Mouse (Mus musculus) olfactory bulb, adult 2 months (tissue): Measurements from ENCODE around the gene Anapc16. TPM values are rescaled to one million over a fixed set of nuclear protein-coding genes. Genes with fewer than 3 reads are reported as not detected.
A peak's percentile ranks its signal among the peaks of the same experiment; 100 is the strongest.

ENCODE experiments used
- H3K27ac ChIP-seq: fragments of 200-500 bp; 2 replicates; pipeline ENCODE4 v1.5.1; 2012; ENCODE audit warnings: low read depth, low read length; ENCODE audit not compliant: insufficient read depth
- H3K4me1 ChIP-seq: fragments of 200-500 bp; 2 replicates; pipeline ENCODE4 v1.6.1; 2012; ENCODE audit warnings: low read length; ENCODE audit not compliant: control insufficient read depth, insufficient read depth
- H3K4me3 ChIP-seq: fragments of 200-500 bp; 2 replicates; pipeline ENCODE4 v1.5.1; 2012; ENCODE audit warnings: mild to moderate bottlenecking, low read depth, low read length, moderate library complexity; ENCODE audit not compliant: insufficient read depth
- CTCF ChIP-seq: fragments of 200-500 bp; IDR thresholded peaks from 2 replicates; pipeline ENCODE4 v1.5.1; 2012; ENCODE audit warnings: low read depth, mild to moderate bottlenecking, low read length, moderate library complexity; ENCODE audit not compliant: insufficient read depth
- POLR2A ChIP-seq: fragments of 200-500 bp; IDR thresholded peaks from 2 replicates; pipeline ENCODE4 v1.6.1; 2012; ENCODE audit warnings: mild to moderate bottlenecking, low read depth, low read length, moderate library complexity; ENCODE audit not compliant: insufficient read depth
- WGBS: fragments of 180-500 bp; shearing (Covaris S2); methylation state at CpG from one replicate; pipeline ENCODE4 v1.1.7; 2018; 5-methylcytosine and 5-hydroxymethylcytosine counted together
- polyA plus RNA-seq: library from polyadenylated mRNA; stranded (reverse); fragments of >200 nt; gene quantifications from 2 replicates; pipeline ENCODE4 v1.2.4, GENCODE M21; 2012; ENCODE audit warnings: low replicate concordance; ENCODE audit not compliant: missing spikeins, insufficient read depth, insufficient read length

The Anapc16 gene
- polyA plus RNA-seq, 1 experiment: not detected

DNA sequence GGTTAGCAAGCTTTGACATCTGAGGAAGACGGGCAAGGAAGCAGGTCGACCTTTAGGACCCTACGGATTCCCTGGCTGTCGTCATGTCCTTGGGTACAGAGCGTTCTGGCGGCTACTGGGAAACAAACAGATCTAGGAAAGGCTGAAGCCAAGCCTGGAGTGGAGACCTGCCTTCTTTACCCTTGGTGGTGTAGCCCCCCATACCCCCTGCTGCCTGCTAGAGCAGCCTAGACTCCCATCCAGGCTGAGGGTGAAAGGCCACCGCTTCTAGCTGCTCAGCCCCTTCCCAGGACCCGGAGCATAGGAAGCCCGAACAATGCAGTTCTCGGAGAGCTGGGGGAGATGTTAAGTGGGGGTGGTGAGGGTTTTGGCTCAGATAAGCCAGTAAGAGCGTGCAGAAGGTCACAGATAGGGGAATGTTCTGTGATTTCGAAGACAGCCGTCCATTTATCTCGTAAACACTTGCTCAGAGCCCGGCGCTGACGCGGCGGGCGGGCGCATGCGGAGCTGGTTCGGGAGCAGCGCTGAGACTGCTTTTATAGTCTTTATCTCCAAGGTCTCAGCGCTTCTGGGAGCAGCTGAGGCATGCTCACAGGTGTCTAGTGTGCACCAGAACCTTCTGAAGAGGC, 33.0 kb downstream of the Anapc16 start:
- H3K27ac ChIP-seq: peak overlapping the region; percentile 98
- TF ChIP-seq CTCF: no peak
- TF ChIP-seq POLR2A: peak; percentile 69
- H3K4me3 ChIP-seq: peak overlapping the region; percentile 57
- under 1% methylated on average over 25 of the region's 25 CpGs for WGBS
- peaks cover 36% of the 10 kb centered on the region for H3K4me1 ChIP-seq

DNA sequence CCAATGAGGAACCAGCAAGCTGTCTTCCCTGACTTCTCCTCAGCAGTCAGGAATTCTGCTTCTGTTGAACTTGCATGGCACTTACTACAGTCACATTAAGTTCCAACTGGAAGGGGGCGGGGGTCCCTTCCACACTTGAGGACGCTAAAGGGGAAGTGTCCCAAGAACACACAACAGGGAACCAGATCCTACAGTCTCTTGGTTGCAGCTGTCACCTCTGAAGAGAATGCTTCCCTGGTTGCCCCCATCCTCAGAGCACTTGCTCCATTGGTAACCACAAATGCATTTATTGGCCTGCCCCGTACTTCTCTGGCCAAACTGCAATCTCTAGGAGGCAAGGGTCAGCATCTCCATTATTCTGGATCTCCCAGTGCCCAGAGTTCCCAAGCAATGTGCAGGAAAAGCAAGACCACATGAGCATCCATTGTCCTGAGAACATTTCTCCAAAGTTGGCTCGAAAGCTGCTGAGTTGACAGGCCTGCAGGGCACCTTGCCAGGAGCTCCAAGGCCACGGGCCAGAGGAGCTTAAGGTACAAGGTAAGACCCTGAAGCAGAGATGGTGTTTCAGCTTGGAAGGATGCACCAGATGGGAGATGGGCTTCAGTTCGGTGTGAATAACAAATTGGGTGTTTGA, 35.5 kb downstream of the Anapc16 start:
- no peak for TF ChIP-seq POLR2A
- TF ChIP-seq CTCF: no peak
- Histone ChIP-seq H3K4me3 (no peak overlapping the region), H3K4me1 (peaks cover 26% of the 10 kb centered on the region), H3K27ac (no peak overlapping the region)
- 64% methylated on average over 6 of the region's 6 CpGs for WGBS

DNA sequence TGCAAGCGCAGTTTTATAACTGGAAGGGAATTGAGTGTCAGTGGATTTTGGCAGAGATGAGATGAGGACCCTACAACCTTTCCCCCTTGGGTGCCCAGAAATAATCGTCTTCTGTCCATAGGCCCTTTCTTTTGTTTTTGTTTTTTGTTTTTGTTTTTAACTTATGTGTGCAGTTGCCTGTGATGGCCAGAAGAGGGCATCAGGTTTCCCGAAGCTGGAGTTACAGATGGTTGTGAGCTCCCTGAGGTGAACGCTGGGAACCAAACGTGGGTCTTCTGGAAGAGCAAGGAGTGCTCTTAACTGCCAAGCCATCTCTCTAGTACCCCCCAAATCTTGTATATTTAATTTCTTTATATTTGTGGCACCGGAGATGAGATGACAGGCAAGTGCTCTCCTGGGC, 36.2 kb downstream of the Anapc16 start:
- no peak overlapping the region for H3K27ac ChIP-seq
- WGBS: 95% methylated on average over 6 of the region's 6 CpGs

DNA sequence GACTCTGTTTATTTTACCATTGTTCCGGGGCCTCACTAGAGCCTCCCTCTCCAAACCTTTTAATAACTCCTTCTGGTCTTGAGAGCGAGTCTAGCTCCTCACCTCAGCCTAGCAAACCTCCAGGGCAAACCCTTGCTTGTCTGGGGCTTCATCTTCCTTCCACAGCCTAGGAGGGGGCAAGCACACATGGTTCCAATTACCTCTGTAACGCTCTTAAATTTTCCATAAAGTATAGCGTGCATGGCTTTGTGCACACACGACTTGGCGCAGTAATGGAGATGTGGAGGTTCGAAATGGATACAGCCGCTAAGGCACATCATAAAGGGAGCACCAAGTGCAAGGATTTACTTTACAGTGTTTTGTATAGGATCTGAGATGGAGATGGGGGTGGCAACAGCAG, 37.1 kb downstream of the Anapc16 start:
- peaks cover 23% of the 10 kb centered on the region for H3K4me1 ChIP-seq
- 80% methylated on average over 8 of the region's 8 CpGs for WGBS

More for the DNA sequence above, 36.2 kb downstream of the Anapc16 start:
- H3K4me1 ChIP-seq: peaks cover 25% of the 10 kb centered on the region
- H3K4me3 ChIP-seq: no peak overlapping the region
- TF ChIP-seq POLR2A: no peak
- no peak for TF ChIP-seq CTCF

DNA sequence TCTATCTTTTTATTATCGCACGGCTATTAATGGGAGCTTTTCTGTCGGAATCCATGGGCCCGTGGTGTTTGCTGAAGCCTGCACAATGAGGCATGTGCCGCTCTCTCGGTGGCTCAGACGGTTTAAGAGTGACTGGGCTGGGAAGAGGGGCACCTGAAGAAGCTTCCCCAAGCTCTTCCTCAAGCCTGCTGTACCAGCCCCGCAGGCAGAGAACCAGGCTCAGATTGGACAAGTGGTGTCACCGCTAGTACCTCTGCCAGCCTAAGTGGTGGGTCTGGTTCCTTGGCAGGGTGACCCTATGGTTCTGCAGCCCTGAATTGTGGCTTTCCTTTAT, 37.6 kb downstream of the Anapc16 start:
- peak overlapping the region; percentile 27; the same call in 1 of the 2 replicates for H3K27ac ChIP-seq
- TF ChIP-seq CTCF: no peak

More for the DNA sequence above, 37.1 kb downstream of the Anapc16 start:
- peak overlapping the region; percentile 27; the same call in 1 of the 2 replicates for H3K27ac ChIP-seq
- TF ChIP-seq CTCF: no peak
- H3K4me3 ChIP-seq: no peak overlapping the region

DNA sequence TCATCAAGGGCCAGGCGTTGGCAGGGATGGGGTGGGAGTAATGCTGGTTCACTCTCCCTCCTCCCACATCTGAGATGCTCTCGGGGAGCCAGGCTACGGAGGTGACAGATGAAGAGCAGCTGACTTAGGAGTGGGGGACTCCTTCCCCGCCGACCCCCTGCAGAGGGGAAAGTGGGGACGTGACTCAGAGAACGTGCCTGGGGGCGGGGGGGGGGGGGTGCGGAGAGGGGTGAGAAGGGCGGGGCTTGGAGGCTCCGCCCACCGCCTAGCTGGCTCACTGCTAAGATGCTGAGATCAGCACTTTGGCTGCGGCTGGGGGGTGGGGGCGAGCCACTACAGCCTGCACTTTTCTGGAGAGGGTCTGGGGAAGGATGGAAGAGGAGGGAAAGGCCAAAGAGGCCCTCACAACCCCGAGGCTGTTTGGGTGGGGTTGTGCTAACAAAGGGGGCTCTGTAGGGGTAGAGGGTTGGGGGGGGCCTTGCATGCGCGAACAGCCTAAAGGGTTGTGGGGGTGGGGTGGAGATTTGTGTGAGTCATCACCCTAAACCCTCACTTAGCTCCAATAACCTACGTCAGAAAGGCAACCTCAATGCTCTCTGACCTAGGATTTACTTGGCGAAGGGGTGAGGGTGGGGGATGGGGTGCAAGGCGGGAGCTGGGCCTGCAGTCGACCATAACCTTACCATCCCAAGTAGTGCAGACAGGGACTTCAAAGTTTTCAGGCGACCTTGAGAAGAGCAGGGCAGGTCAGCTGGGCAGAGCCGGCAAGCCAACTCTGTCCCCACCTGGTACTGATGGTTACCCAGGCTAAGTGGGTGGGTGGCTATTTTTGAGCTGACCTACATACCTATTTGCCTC, 38.2 kb downstream of the Anapc16 start:
- TF ChIP-seq CTCF (no peak), POLR2A (no peak)
- Histone ChIP-seq H3K27ac (0 out of 2 replicates have a peak overlapping the region, but pooled peaks have one; percentile 27), H3K4me3 (no peak overlapping the region), H3K4me1 (peaks cover 16% of the 10 kb centered on the region)
- WGBS: 8% methylated on average over 23 of the region's 23 CpGs

More for the DNA sequence above, 37.6 kb downstream of the Anapc16 start:
- WGBS: 36% methylated on average over 9 of the region's 9 CpGs
- no peak overlapping the region for H3K4me3 ChIP-seq
- H3K4me1 ChIP-seq: peaks cover 18% of the 10 kb centered on the region

DNA sequence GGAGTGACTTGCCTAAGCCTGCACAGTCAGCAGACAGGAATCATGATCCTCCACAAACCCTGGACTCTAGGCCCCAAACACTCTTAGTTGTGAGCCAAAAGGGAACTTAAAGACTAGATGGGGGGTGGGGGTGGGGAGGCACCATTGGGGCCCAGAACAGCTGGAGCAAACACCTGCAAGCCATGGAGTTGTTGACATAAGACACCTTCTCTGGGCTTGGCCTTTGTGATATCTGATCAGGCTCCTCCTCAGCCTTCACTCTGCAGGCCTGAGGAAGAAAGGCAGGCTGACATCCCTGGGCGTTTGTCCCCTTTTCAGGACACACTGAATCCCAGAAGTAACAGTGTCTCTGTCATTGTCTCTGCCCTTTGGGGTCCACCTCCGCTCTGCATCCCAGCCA, 39.3 kb downstream of the Anapc16 start:
- H3K4me3 ChIP-seq: no peak overlapping the region
- no peak for TF ChIP-seq CTCF
- no peak for TF ChIP-seq POLR2A
- no peak overlapping the region for H3K27ac ChIP-seq
- H3K4me1 ChIP-seq: peaks cover 21% of the 10 kb centered on the region
- WGBS: 81% methylated on average over 2 of the region's 2 CpGs

DNA sequence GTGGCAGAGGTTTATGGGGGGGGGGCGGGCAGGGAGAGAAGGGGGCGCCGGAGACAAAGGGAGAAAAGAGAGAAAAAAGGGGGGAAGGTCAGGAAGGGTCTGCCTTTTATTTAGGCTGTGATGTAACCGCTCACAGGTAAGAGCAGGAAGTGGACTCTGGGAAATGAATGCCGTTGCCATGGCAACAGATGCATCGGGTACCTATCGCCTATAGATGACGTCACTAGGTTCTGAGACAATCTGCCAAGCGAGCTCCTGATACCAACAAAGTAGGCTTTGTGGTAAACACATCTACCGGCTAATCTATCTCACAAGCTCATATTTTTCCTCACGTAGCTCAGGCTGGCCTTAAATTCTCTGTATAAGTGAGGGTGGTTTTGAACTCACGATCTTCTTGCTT, 43.4 kb downstream of the Anapc16 start:
- 68% methylated on average over 11 of the region's 12 CpGs for WGBS
- Histone ChIP-seq H3K4me3 (no peak overlapping the region), H3K27ac (no peak overlapping the region), H3K4me1 (peaks cover 29% of the 10 kb centered on the region)
- no peak for TF ChIP-seq CTCF
- TF ChIP-seq POLR2A: no peak

DNA sequence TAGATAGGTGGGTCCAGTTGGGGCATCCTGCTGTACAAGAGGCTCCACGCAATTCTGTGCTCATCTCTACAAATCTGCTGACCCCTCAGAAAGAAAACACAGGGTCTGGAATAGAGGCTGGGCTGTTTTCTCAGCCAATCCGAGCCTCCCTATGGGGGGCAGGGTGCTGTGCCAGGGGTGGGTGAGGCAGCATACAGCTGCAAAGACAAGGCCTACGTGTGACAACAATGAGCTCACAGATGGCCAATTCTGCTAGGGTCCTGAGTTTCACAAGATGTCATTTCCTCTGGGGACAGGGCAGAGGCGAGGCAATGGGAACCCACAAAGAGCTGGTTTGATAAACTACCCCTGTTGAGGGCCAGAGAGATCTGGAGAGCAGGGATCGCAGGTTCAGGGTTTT, 44.5 kb downstream of the Anapc16 start:
- H3K4me3 ChIP-seq: no peak overlapping the region
- WGBS: 26% methylated on average over 5 of the region's 5 CpGs
- H3K27ac ChIP-seq: peak overlapping the region; percentile 81
- peaks cover 27% of the 10 kb centered on the region for H3K4me1 ChIP-seq
- no peak for TF ChIP-seq CTCF
- no peak for TF ChIP-seq POLR2A
